Comparison of ENCODE assay signal across 7 mouse cellular contexts in the genomic region with DNA sequence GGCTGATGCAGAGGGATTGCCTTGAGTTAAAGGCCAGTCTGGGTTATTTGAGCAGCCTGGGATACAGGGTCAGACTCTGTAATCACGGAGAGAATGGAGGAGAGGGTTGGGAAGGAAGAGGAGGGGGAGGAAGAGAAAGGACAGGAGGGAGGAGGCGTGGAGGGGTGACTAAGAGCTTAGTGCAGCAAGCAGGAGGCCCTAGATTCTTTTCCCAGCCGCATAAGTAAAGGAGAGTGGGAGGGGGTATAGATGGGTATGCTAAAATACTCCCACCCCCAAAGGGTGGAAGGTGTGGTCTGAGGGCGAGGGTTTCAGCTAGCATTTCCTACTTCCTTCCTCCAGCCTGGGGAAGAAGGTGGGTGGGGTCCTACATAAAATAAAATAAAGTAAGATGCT. TPM values are rescaled to one million over a fixed set of nuclear protein-coding genes. Genes with fewer than 3 reads are reported as not detected.
DNase-seq lines count a peak whose midpoint lies in the region; ATAC-seq and TF ChIP-seq lines count a peak whose summit lies in the region.

No protein-coding gene starts in this region.

- 28% methylated on average over 4 of the region's 4 CpGs for WGBS in hindbrain, embryonic 15.5 days
- 26% methylated on average over 4 of the region's 4 CpGs for WGBS in hindbrain, embryonic 14.5 days
- 25% methylated on average over 4 of the region's 4 CpGs for WGBS in embryonic facial prominence, embryonic 14.5 days
- WGBS in macrophage (ENCODE audit: missing documents), result 53% methylated on average over 4 of the region's 4 CpGs

- H3K4me1 ChIP-seq in hindbrain, embryonic 15.5 days (replicated peaks), result peaks cover 19% of the 10 kb centered on the region
- peaks cover 15% of the 10 kb centered on the region for H3K4me1 ChIP-seq in hindbrain, embryonic 14.5 days (replicated peaks; ENCODE audit: control insufficient read depth, insufficient read depth, low read length)
- peaks cover 14 to 26% of the 10 kb centered on the region in 2 experiments for H3K4me1 ChIP-seq in ES-E14 (ENCODE audit: control insufficient read depth in 2 of 2, insufficient read depth in 2 of 2, low read length in 2 of 2, poor library complexity in 1 of 2)
- 0 out of 2 replicates have a peak, but pooled peaks cover 8% of the 10 kb centered on the region for H3K4me1 ChIP-seq in embryonic facial prominence, embryonic 14.5 days (ENCODE audit: control insufficient read depth, insufficient read depth, low read length)

- H3K9me3 ChIP-seq in hindbrain, embryonic 15.5 days, result no peaks in the 10 kb centered on the region
- H3K9me3 ChIP-seq in hindbrain, embryonic 14.5 days (ENCODE audit: control insufficient read depth, low read length), result no peaks in the 10 kb centered on the region
- no peaks in the 10 kb centered on the region for H3K9me3 ChIP-seq in ES-E14 (ENCODE audit: control insufficient read depth, insufficient read depth, low read depth, low read length)
- no peaks in the 10 kb centered on the region for H3K9me3 ChIP-seq in embryonic facial prominence, embryonic 14.5 days (ENCODE audit: control insufficient read depth, low read length)

- no peak for DNase-seq in hindbrain, embryonic 14.5 days (ENCODE audit: low spot score)
- no peak for DNase-seq in ES-E14 (ENCODE audit: low read depth, low spot score)
- DNase-seq in embryonic facial prominence, embryonic 14.5 days (ENCODE audit: low spot score), result no peak
- no peak for DNase-seq in cerebellum, postnatal 25 days
- no peak for DNase-seq in ovary, adult 18-20 months (ENCODE audit: low spot score)

- in situ Hi-C loops in ES-E14 (cut with MboI; ENCODE audit: low sequenced_read_pairs in 2 of 2, unreplicated experiment in 2 of 2), result no loop called here

- ATAC-seq in hindbrain, embryonic 15.5 days (ENCODE audit: low FRiP score, low read depth), result no peak
- no peak for ATAC-seq in hindbrain, embryonic 14.5 days (ENCODE audit: low FRiP score)
- ATAC-seq in embryonic facial prominence, embryonic 14.5 days (ENCODE audit: low read depth), result no peak

- H3K79me2 ChIP-seq in macrophage (ENCODE audit: inconsistent target), result peaks cover 16% of the 10 kb centered on the region; the same call in 1 of the 2 replicates

- H3K36me3 ChIP-seq in hindbrain, embryonic 15.5 days, result no peaks in the 10 kb centered on the region
- H3K36me3 ChIP-seq in hindbrain, embryonic 14.5 days (replicated peaks; ENCODE audit: control insufficient read depth, insufficient read depth), result no peaks in the 10 kb centered on the region
- H3K36me3 ChIP-seq in ES-E14 (ENCODE audit: control insufficient read depth, insufficient read depth, low read length, poor library complexity, severe bottlenecking) (no peaks in the 10 kb centered on the region), macrophage (ENCODE audit: inconsistent target) (no peaks in the 10 kb centered on the region)
- no peaks in the 10 kb centered on the region for H3K36me3 ChIP-seq in embryonic facial prominence, embryonic 14.5 days (ENCODE audit: control insufficient read depth, insufficient read depth, low read length)

- H3K27ac ChIP-seq in hindbrain, embryonic 15.5 days (replicated peaks), result no peak overlapping the region
- no peak overlapping the region for H3K27ac ChIP-seq in hindbrain, embryonic 14.5 days
- H3K27ac ChIP-seq in ES-E14 (ENCODE audit: insufficient read depth, low read depth, low read length, poor library complexity, severe bottlenecking) (no peak overlapping the region; the same call in 1 of the 2 replicates), macrophage (peak overlapping the region; percentile 75)
- H3K27ac ChIP-seq in embryonic facial prominence, embryonic 14.5 days (replicated peaks; ENCODE audit: low read depth, low read length), result 0 out of 2 replicates have a peak overlapping the region, but pooled peaks have one; percentile 10

- no peak overlapping the region for H3K9ac ChIP-seq in hindbrain, embryonic 15.5 days
- H3K9ac ChIP-seq in hindbrain, embryonic 14.5 days, result no peak overlapping the region
- peak overlapping the region; percentile 69; the same call in 1 of the 2 replicates for H3K9ac ChIP-seq in ES-E14 (ENCODE audit: insufficient read depth, low read depth, low read length, poor library complexity, severe bottlenecking)
- H3K9ac ChIP-seq in embryonic facial prominence, embryonic 14.5 days (ENCODE audit: low read depth, low read length), result no peak overlapping the region

- peak overlapping the region; percentile 84 for H3K4me2 ChIP-seq in hindbrain, embryonic 15.5 days
- no peak overlapping the region; the same call in 1 of the 2 replicates for H3K4me2 ChIP-seq in hindbrain, embryonic 14.5 days (replicated peaks)
- H3K4me2 ChIP-seq in embryonic facial prominence, embryonic 14.5 days (ENCODE audit: low read depth, low read length), result peak overlapping the region; percentile 85

- no peak overlapping the region for H3K4me3 ChIP-seq in hindbrain, embryonic 15.5 days
- no peak overlapping the region for H3K4me3 ChIP-seq in hindbrain, embryonic 14.5 days (replicated peaks; ENCODE audit: low read length)
- H3K4me3 ChIP-seq in ES-E14 (ENCODE audit: insufficient read depth in 1 of 2, low read depth in 1 of 2, low read length in 2 of 2, poor library complexity in 1 of 2, severe bottlenecking in 1 of 2) (peak overlapping the region; percentile 69 to 70), macrophage (ENCODE audit: inconsistent target) (peak overlapping the region; percentile 14; the same call in 1 of the 2 replicates)
- H3K4me3 ChIP-seq in embryonic facial prominence, embryonic 14.5 days (ENCODE audit: low read depth, low read length), result peak overlapping the region; percentile 40; the same call in 1 of the 2 replicates

- H3K27me3 ChIP-seq in hindbrain, embryonic 15.5 days, result peaks cover 34% of the 10 kb centered on the region
- H3K27me3 ChIP-seq in hindbrain, embryonic 14.5 days (ENCODE audit: control insufficient read depth, insufficient read depth, low read length), result peaks cover 23% of the 10 kb centered on the region
- peaks cover 20% of the 10 kb centered on the region for H3K27me3 ChIP-seq in embryonic facial prominence, embryonic 14.5 days (replicated peaks; ENCODE audit: control insufficient read depth, insufficient read depth, low read length)

TF ChIP-seq in ES-E14, 5 proteins besides CTCF, POLR2A, EP300 and RAD21:
- no peak for TF ChIP-seq ZC3H11A (IDR thresholded peaks at IDR 0.05; ENCODE audit: borderline replicate concordance, low read depth, low read length)
- TF ChIP-seq MAFK (IDR thresholded peaks at IDR 0.05; ENCODE audit: insufficient read depth, low read depth, low read length), result no peak
- TF ChIP-seq CHD2 (IDR thresholded peaks at IDR 0.05; ENCODE audit: low read depth, low read length), result no peak
- no peak for TF ChIP-seq HCFC1 (IDR thresholded peaks at IDR 0.05; ENCODE audit: borderline replicate concordance, insufficient read depth, low read length)
- TF ChIP-seq ZNF384 (IDR thresholded peaks at IDR 0.05; ENCODE audit: low read depth, low read length), result no peak
TF ChIP-seq in ES-E14: peak in this region for 0.

RNA-seq across cellular contexts. Expression of gene Tmem37, which starts 0.4 kb away (rescaled TPM):
- 7.6 and 9.8 TPM in 2 replicates for polyA plus RNA-seq in hindbrain, embryonic 15.5 days (2015; fragmentation: Nextera tagmentation; extraction: Ambion mirVana)
- polyA plus RNA-seq in hindbrain, embryonic 14.5 days (2014; fragmentation: Nextera tagmentation; extraction: Ambion mirVana), result 7.5 and 10.1 TPM in 2 replicates
- 15.1 and 26.7 TPM in 2 replicates for total RNA-seq in ES-E14 (2012; rRNA removed)
- polyA plus RNA-seq in embryonic facial prominence, embryonic 14.5 days (2014; fragmentation: Nextera tagmentation; extraction: Ambion mirVana), result 16.9 and 19.8 TPM in 2 replicates
- 1 to 10 TPM in 5 of 26 experiments, under 1 TPM in 6, not detected in 15; 0.62 to 3.1 (median 0.95) TPM for total RNA-seq in macrophage (2018; cell fraction: chromatin; rRNA removed)
- total RNA-seq in macrophage (2018; cell fraction: cytosol; rRNA removed), result 10 to 100 TPM in 13 of 26 experiments, 1 to 10 TPM in 13; 4.5 to 27.8 (median 10.4) TPM
- 10 to 100 TPM in 1 of 26 experiments, 1 to 10 TPM in 23, under 1 TPM in 2; 0.58 to 10.9 (median 3.6) TPM for total RNA-seq in macrophage (2018; cell fraction: nucleus; rRNA removed)
- 8.5 to 36.3 TPM (median 23.3 TPM) in 3 replicates for polyA plus RNA-seq in macrophage (2018)

RNA-seq across cellular contexts. Expression of gene Dbi, which starts 46.6 kb away (rescaled TPM):
- 1,624 and 1,630 TPM in 2 replicates for polyA plus RNA-seq in hindbrain, embryonic 15.5 days (2015; fragmentation: Nextera tagmentation; extraction: Ambion mirVana)
- polyA plus RNA-seq in hindbrain, embryonic 14.5 days (2014; fragmentation: Nextera tagmentation; extraction: Ambion mirVana), result 1,408 and 1,660 TPM in 2 replicates
- 210 and 259 TPM in 2 replicates for total RNA-seq in ES-E14 (2012; rRNA removed)
- polyA plus RNA-seq in embryonic facial prominence, embryonic 14.5 days (2014; fragmentation: Nextera tagmentation; extraction: Ambion mirVana), result 613 and 705 TPM in 2 replicates
- total RNA-seq in macrophage (2018; cell fraction: chromatin; rRNA removed), result 100 to 1,000 TPM in 1 of 26 experiments, 10 to 100 TPM in 25; 11.7 to 112 (median 32.5) TPM
- 100 to 1,000 TPM; 145 to 270 (median 194) TPM for total RNA-seq in macrophage (2018; cell fraction: cytosol; rRNA removed)
- 10 to 100 TPM; 25.6 to 85.6 (median 42.4) TPM for total RNA-seq in macrophage (2018; cell fraction: nucleus; rRNA removed)
- 235 to 420 TPM (median 317 TPM) in 3 replicates for polyA plus RNA-seq in macrophage (2018)

RNA-seq across cellular contexts. Expression of gene 3110009E18Rik, which starts 46.7 kb away (rescaled TPM):
- 13.5 and 15.3 TPM in 2 replicates for polyA plus RNA-seq in hindbrain, embryonic 15.5 days (2015; fragmentation: Nextera tagmentation; extraction: Ambion mirVana)
- polyA plus RNA-seq in hindbrain, embryonic 14.5 days (2014; fragmentation: Nextera tagmentation; extraction: Ambion mirVana), result 14.5 and 16.3 TPM in 2 replicates
- total RNA-seq in ES-E14 (2012; rRNA removed), result 5.3 and 8.3 TPM in 2 replicates
- 14.6 and 16.0 TPM in 2 replicates for polyA plus RNA-seq in embryonic facial prominence, embryonic 14.5 days (2014; fragmentation: Nextera tagmentation; extraction: Ambion mirVana)
- 10 to 100 TPM in 8 of 26 experiments, 1 to 10 TPM in 18; 1.7 to 29.2 (median 5.4) TPM for total RNA-seq in macrophage (2018; cell fraction: chromatin; rRNA removed)
- 1 to 10 TPM; 1.4 to 9.4 (median 2.9) TPM for total RNA-seq in macrophage (2018; cell fraction: cytosol; rRNA removed)
- 10 to 100 TPM in 5 of 26 experiments, 1 to 10 TPM in 18, under 1 TPM in 2, not detected in 1; 0.61 to 17.3 (median 4.3) TPM for total RNA-seq in macrophage (2018; cell fraction: nucleus; rRNA removed)
- polyA plus RNA-seq in macrophage (2018), result 1.4 to 5.1 TPM (median 3.6 TPM) in 3 replicates

Comparison
In these comparisons a context has a peak if more than half of its experiments do, and no peak if none do; other contexts are left out.
1. H3K27ac ChIP-seq: peak in embryonic facial prominence, embryonic 14.5 days (single experiment) and macrophage (single experiment); none in hindbrain, embryonic 15.5 days (single experiment), hindbrain, embryonic 14.5 days (single experiment) and ES-E14 (single experiment).
2. H3K4me3 ChIP-seq: peak in ES-E14 (2 of 2), embryonic facial prominence, embryonic 14.5 days (single experiment) and macrophage (single experiment); none in hindbrain, embryonic 15.5 days (single experiment) and hindbrain, embryonic 14.5 days (single experiment).